Mouse (Mus musculus): Measurements from ENCODE around the gene Gadd45g. TPM values are rescaled to one million over a fixed set of nuclear protein-coding genes. Genes with fewer than 3 reads are reported as not detected.

Gene Gadd45g
- polyA plus RNA-seq, 1 experiment from 2014 or later: 256 TPM

Other genes starting within 250 kb of the Gadd45g start
- gene Cks2, start 201.4 kb upstream of the Gadd45g start, polyA plus RNA-seq (2014; fragmentation: Nextera tagmentation; extraction: Ambion mirVana): 364 and 404 TPM in 2 replicates
- gene Secisbp2, start 195.0 kb upstream of the Gadd45g start, polyA plus RNA-seq (2014; fragmentation: Nextera tagmentation; extraction: Ambion mirVana): 22.7 and 28.5 TPM in 2 replicates
- 4.9 and 5.0 TPM in 2 replicates for gene Sema4d, start 52.9 kb upstream of the Gadd45g start, polyA plus RNA-seq (2014; fragmentation: Nextera tagmentation; extraction: Ambion mirVana)